Comparison of ENCODE assay signal across 9 mouse cellular contexts in the genomic region with DNA sequence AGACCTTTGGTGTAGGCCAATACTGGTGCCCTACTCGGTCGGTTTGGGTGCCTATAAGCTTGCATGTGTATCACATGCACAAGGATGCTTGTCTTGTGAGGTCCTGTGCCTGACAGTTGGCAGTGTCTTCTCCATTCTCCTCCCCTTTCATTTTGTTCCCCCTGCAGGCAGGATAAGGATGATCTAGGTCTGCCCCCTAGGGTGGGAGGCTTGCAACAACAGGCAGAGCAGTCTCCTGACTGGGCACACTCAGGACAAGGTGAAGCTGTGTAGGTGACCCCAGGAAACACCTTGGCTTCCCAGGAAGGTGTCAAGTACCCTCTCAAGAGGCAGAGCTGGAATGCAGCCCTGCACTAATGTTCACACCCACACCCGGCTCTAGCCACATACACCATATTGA. TPM values are rescaled to one million over a fixed set of nuclear protein-coding genes. Genes with fewer than 3 reads are reported as not detected.
DNase-seq lines count a peak whose midpoint lies in the region; ATAC-seq and TF ChIP-seq lines count a peak whose summit lies in the region.
"Had no signal": no experiment of that assay in that cellular context is flagged by ENCODE, and none has a peak within 500 bp of the region (broad histone marks: within the 10 kb centered on the region; RNA-seq: fewer than 3 reads in every experiment).

No protein-coding gene starts in this region.

- H3K27ac ChIP-seq in midbrain, embryonic 11.5 days (ENCODE audit: low read depth, low read length) = no peak overlapping the region
- H3K27ac ChIP-seq in midbrain, embryonic 15.5 days = no peak overlapping the region
- H3K27ac ChIP-seq in midbrain, embryonic 13.5 days = no peak overlapping the region
- H3K27ac ChIP-seq in spleen, adult 2 months (ENCODE audit: insufficient read depth, low read length) = no peak overlapping the region
- H3K27ac ChIP-seq: midbrain, embryonic 12.5 days had no signal

- intact Hi-C loops in left cerebral cortex, postnatal 14 days (cut with DNase I) = loop anchor here (10.0 kb wide), 1 partner anchor 212 kb away; the partner anchor contains the start of gene Farp2

- peak; percentile 67; the same call in 1 of the 2 replicates for TF ChIP-seq CTCF in spleen, adult 2 months (IDR thresholded peaks at IDR 0.05; ENCODE audit: extremely low read depth, insufficient read depth, insufficient read length, insufficient replicate concordance)

- no peaks in the 10 kb centered on the region for H3K27me3 ChIP-seq in midbrain, embryonic 11.5 days (ENCODE audit: control insufficient read depth, insufficient read depth, low read length)
- no peaks in the 10 kb centered on the region for H3K27me3 ChIP-seq in midbrain, embryonic 15.5 days (replicated peaks)
- no peaks in the 10 kb centered on the region for H3K27me3 ChIP-seq in midbrain, embryonic 13.5 days
- no peaks in the 10 kb centered on the region for H3K27me3 ChIP-seq in spleen, adult 2 months (ENCODE audit: control insufficient read depth, insufficient read depth, low read length)
- H3K27me3 ChIP-seq: midbrain, embryonic 12.5 days had no signal

- no peaks in the 10 kb centered on the region; the same call in 1 of the 2 replicates for H3K36me3 ChIP-seq in midbrain, embryonic 11.5 days (ENCODE audit: control insufficient read depth, insufficient read depth, low read length)
- H3K36me3 ChIP-seq in midbrain, embryonic 15.5 days (replicated peaks) = no peaks in the 10 kb centered on the region; the same call in 1 of the 2 replicates
- H3K36me3 ChIP-seq in midbrain, embryonic 13.5 days = peaks cover 5% of the 10 kb centered on the region
- H3K36me3 ChIP-seq in spleen, adult 2 months (ENCODE audit: control insufficient read depth, insufficient read depth, low read length) = peaks cover 8% of the 10 kb centered on the region; the same call in 1 of the 2 replicates

- no peak for TF ChIP-seq POLR2A in spleen, adult 2 months (IDR thresholded peaks at IDR 0.05; ENCODE audit: low read depth, low read length)

- WGBS in midbrain, embryonic 11.5 days = 80% methylated on average over 3 of the region's 3 CpGs
- WGBS in midbrain, embryonic 15.5 days = 82% methylated on average over 3 of the region's 3 CpGs
- 85% methylated on average over 3 of the region's 3 CpGs for WGBS in midbrain, embryonic 13.5 days
- WGBS in spleen, adult 2 months = 60% methylated on average over 3 of the region's 3 CpGs

- no peak for DNase-seq in midbrain, embryonic 11.5 days (ENCODE audit: low spot score, missing footprints)
- DNase-seq in cerebellum, adult 18-20 months = peak; percentile 36 to 49
- peak; percentile 41 for DNase-seq in frontal cortex, postnatal 36 days (ENCODE audit: low spot score in 2 of 2)
- peak; percentile 50 for DNase-seq in induced T-regulatory cell, adult 2 months (ENCODE audit: low read depth)
- DNase-seq in left cerebral cortex, postnatal 14 days (ENCODE audit: low spot score in 2 of 2) = peak; percentile 34 to 44
- peak in 1 of 2 experiments; percentile 43 for DNase-seq in spleen, adult 2 months (ENCODE audit: low read depth in 1 of 2, low spot score in 2 of 2)

- no peak overlapping the region for H3K4me3 ChIP-seq in midbrain, embryonic 11.5 days (ENCODE audit: low read depth, low read length)
- no peak overlapping the region for H3K4me3 ChIP-seq in midbrain, embryonic 15.5 days
- no peak overlapping the region for H3K4me3 ChIP-seq in midbrain, embryonic 13.5 days (replicated peaks)
- H3K4me3 ChIP-seq in spleen, adult 2 months (ENCODE audit: extremely low read depth, insufficient read depth, insufficient read length) = no peak overlapping the region
- H3K4me3 ChIP-seq: midbrain, embryonic 12.5 days had no signal

- peaks cover 3% of the 10 kb centered on the region; the same call in 1 of the 2 replicates for H3K4me1 ChIP-seq in midbrain, embryonic 11.5 days (ENCODE audit: control insufficient read depth, insufficient read depth, low read length)
- peaks cover 9% of the 10 kb centered on the region for H3K4me1 ChIP-seq in midbrain, embryonic 15.5 days
- H3K4me1 ChIP-seq in midbrain, embryonic 13.5 days (replicated peaks) = peaks cover 8% of the 10 kb centered on the region
- H3K4me1 ChIP-seq in spleen, adult 2 months (ENCODE audit: control insufficient read depth, insufficient read depth, insufficient read length) = no peaks in the 10 kb centered on the region

- ATAC-seq in midbrain, embryonic 11.5 days (ENCODE audit: low FRiP score) = peak; percentile 47; the same call in 1 of the 2 replicates
- ATAC-seq in midbrain, embryonic 15.5 days (replicated peaks) = no peak
- ATAC-seq in midbrain, embryonic 13.5 days = peak; percentile 46; the same call in 1 of the 2 replicates

- H3K9me3 ChIP-seq in midbrain, embryonic 11.5 days (ENCODE audit: control insufficient read depth, low read length) = no peaks in the 10 kb centered on the region
- no peaks in the 10 kb centered on the region for H3K9me3 ChIP-seq in midbrain, embryonic 15.5 days
- H3K9me3 ChIP-seq in midbrain, embryonic 13.5 days = no peaks in the 10 kb centered on the region
- H3K9me3 ChIP-seq: midbrain, embryonic 12.5 days had no signal

- no peak overlapping the region for H3K4me2 ChIP-seq in midbrain, embryonic 11.5 days
- no peak overlapping the region for H3K4me2 ChIP-seq in midbrain, embryonic 15.5 days
- H3K4me2 ChIP-seq in midbrain, embryonic 13.5 days (replicated peaks) = no peak overlapping the region
- H3K4me2 ChIP-seq: midbrain, embryonic 12.5 days had no signal

- no peak overlapping the region for H3K9ac ChIP-seq in midbrain, embryonic 11.5 days (ENCODE audit: low read length)
- H3K9ac ChIP-seq in midbrain, embryonic 15.5 days = no peak overlapping the region
- H3K9ac ChIP-seq in midbrain, embryonic 13.5 days (replicated peaks) = no peak overlapping the region
- H3K9ac ChIP-seq: midbrain, embryonic 12.5 days had no signal

RNA-seq across cellular contexts. Expression of gene Atg4b, which starts 24.3 kb away (rescaled TPM):
- 94.2 and 103 TPM in 2 replicates for polyA plus RNA-seq in midbrain, embryonic 11.5 days (2014; fragmentation: Nextera tagmentation; extraction: Ambion mirVana)
- 107 and 108 TPM in 2 replicates for polyA plus RNA-seq in midbrain, embryonic 15.5 days (2015; fragmentation: Nextera tagmentation; extraction: Ambion mirVana)
- total RNA-seq in left cerebral cortex, postnatal 14 days (2021) = 10 to 100 TPM; 68.3 to 76.7 TPM
- 107 and 109 TPM in 2 replicates for polyA plus RNA-seq in midbrain, embryonic 13.5 days (2015; fragmentation: Nextera tagmentation; extraction: Ambion mirVana)
- 38.5 and 43.0 TPM in 2 replicates for polyA plus RNA-seq in spleen, adult 2 months (2012; rRNA removed)

RNA-seq across cellular contexts. Expression of gene Thap4, which starts 27.7 kb away (rescaled TPM):
- polyA plus RNA-seq in midbrain, embryonic 11.5 days (2014; fragmentation: Nextera tagmentation; extraction: Ambion mirVana) = 37.5 and 39.8 TPM in 2 replicates
- 54.7 and 56.8 TPM in 2 replicates for polyA plus RNA-seq in midbrain, embryonic 15.5 days (2015; fragmentation: Nextera tagmentation; extraction: Ambion mirVana)
- 10 to 100 TPM; 31.2 to 34.2 TPM for total RNA-seq in left cerebral cortex, postnatal 14 days (2021)
- polyA plus RNA-seq in midbrain, embryonic 13.5 days (2015; fragmentation: Nextera tagmentation; extraction: Ambion mirVana) = 41.7 and 49.2 TPM in 2 replicates
- polyA plus RNA-seq in spleen, adult 2 months (2012; rRNA removed) = 16.5 and 17.2 TPM in 2 replicates

RNA-seq across cellular contexts. Expression of gene Bok, which starts 41.5 kb away (rescaled TPM):
- polyA plus RNA-seq in midbrain, embryonic 11.5 days (2014; fragmentation: Nextera tagmentation; extraction: Ambion mirVana) = 26.6 and 31.3 TPM in 2 replicates
- 104 TPM in 2 replicates for polyA plus RNA-seq in midbrain, embryonic 15.5 days (2015; fragmentation: Nextera tagmentation; extraction: Ambion mirVana)
- total RNA-seq in left cerebral cortex, postnatal 14 days (2021) = 10 to 100 TPM; 19.1 to 20.5 TPM
- 59.1 and 61.2 TPM in 2 replicates for polyA plus RNA-seq in midbrain, embryonic 13.5 days (2015; fragmentation: Nextera tagmentation; extraction: Ambion mirVana)
- 37.2 and 43.6 TPM in 2 replicates for polyA plus RNA-seq in spleen, adult 2 months (2012; rRNA removed)
